Mouse (Mus musculus): ENCODE results near the gene Tgfbr3l.

Gene Tgfbr3l

DNA sequence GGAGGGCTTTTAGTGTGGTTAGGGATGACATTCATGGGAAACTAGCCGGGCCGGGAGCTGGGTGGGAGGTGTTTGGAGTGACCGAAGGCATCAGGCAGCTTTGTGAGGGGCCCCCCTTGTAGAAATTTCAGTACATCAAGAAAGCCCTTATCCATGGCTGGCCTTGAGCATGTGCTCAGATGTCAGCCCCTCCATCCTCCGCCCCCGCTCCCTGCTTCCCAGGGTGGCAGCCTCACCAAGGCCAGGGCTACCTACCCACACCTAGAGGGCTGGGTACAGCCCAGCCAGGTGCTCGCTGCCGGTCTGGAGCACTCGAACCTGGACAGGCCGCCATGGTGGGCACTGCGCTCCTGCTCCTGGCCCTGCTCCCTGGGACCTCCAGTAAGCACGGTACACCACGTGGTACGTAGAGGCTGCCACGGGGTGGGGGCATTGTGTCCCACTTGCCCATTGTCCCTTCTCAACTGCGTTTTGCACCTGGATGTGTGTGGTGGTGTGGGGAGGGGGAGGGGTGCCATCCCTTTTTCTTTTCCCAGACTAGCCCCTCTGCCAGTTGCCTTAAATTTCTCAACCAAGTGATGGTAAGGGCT is at the start of gene Tgfbr3l:
Gene Tgfbr3l, plus strand, starts transcription at position 264 of the 590 bp plus-strand sequence.
- DNase-seq (ENCODE audit: low spot score in 2 of 2): no peak

DNA sequence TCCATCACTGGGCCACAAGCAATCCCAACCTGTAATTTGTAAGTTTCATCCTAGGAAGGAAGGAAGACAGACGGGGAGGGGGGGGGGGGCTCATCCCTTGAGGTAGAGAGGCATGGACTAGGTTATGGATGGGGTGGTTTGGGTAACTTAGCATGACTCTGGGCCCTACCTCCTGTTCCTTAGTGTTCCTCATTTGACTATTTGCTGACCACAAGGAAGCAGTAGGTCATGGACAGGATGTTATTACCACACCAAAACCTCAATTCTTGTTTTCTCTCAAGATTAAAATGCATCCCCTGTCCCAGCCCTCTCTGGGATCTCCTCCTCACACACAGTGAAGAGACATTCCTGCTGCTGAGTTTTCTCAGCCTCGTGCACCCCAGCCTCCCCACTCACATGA is 46.7 kb upstream of the Tgfbr3l start:
- DNase-seq (ENCODE audit: low spot score in 2 of 2): no peak

DNA sequence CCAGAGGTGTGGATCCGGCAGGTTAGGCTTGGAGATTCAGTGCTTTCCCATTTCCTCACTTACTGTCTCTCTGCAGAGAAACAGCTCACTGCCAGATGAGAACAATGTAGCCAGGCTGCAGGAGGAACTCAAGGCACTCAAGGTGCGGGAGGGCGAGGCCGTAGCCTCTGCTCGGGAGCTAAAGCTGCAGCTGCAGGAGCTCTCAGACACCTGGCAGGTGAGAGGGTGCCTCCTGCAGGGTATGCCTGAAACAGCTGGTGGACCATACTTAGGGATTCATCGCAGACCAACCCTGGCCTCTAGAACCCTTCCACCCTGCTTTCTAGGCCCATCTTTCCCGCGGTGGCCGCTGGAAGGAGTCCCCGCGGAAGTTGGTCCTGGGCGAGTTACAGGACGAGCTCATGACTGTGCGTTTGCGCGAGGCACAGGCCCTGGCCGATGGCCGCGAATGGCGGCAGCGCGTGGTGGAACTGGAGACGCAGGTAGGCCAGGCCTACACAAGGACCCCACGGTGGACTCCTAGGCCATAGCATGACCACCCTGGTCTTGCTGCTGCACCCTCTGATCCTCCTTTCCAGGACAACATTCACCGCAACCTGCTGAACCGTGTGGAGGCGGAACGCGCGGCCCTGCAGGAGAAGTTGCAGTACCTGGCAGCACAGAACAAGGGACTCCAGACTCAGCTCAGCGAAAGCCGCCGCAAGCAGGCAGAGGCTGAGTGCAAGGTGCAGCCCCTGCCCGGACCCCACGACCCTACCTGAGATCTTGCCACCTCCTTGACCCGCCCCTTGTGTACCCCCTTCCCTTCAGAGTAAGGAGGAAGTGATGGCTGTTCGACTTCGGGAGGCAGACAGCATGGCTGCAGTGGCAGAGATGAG is 42.5 kb upstream of the Tgfbr3l start:
- no peak for DNase-seq (ENCODE audit: low spot score in 2 of 2)

GRCm38 (mm10) chr8:4206182-4207015 is 41.6 kb upstream of the Tgfbr3l start:
- DNase-seq (ENCODE audit: low spot score in 2 of 2): no peak

DNA sequence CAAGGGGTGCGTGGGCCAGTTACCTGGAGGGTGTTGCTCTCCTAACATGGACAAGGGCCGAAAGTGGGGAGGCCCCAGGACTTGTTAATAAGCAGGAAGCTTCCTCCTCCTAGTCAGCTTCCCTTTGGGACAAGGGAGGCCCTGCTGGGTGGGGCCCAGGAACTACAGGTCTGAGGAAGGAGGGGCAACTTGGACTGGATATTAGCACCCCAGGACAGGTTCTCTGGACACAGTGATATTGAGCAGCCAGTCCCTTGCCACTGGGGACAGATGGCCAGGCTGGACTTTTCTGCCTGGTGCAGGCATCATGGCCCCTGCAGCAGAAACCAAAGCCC is 41.0 kb upstream of the Tgfbr3l start:
- DNase-seq (ENCODE audit: low spot score in 2 of 2): no peak

DNA sequence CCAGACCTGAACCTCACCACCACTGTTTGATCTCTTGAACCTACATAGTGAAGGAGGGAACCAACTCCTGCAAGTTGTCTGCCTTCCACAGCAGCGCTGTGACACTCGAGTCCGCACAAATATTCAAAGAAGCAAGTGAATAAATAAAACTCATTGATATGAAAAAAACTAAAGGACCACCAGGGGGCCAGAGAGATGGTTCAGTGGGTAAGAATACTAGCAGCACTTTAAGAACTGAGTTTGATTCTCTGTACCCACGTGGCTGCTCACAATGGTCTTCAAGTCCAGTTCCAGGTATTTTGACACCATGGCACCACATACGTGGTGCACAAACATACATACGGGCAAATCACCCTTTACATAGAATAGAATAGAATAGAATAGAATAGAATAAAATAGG is 36.9 kb upstream of the Tgfbr3l start:
- no peak for DNase-seq (ENCODE audit: low spot score in 2 of 2)

- no peak for DNase-seq (ENCODE audit: low spot score in 2 of 2)
These were observed 35.2 kb upstream of the Tgfbr3l start for GRCm38 (mm10) chr8:4212809-4213209.

DNA sequence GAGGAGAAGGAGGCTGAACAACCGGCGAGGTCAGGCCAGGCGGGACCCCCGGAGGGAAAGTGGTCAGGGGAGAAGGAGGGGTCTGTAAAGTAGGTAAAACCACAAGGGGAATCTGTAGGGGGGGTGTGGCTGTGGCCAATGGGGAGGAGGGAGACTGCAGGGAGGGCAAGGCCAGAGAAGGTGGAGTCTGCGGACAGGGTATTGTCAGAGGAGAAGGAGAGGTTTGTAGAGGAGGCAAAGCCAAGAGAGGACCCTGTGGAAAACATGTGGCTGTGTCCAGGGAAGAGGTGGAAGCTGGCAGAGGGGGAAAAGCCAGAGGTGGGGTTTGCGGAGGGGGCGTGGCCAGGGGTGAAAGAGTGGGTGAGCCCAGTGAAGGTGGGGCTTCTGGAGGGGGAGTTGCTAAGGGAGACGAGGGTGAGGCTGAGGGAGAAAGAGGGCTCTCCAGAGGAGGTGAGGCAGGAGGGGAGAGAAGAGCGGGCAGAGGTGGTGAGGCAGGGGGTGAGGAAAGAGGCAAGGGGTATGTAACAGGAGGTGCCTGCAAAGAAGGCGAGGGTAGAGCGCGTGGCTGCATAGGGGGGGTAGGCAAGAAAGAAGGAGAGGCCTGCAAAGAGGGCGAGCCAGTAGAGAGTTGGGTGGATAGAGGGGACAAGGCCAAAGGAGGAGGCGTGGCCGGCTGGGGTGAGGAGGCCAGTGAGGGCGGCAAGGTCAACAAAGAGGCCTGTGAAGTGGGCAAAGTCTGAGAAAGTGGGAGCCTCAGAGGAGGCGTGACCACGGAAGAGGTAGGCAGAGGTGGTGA is 34.6 kb upstream of the Tgfbr3l start:
- DNase-seq (ENCODE audit: low spot score in 2 of 2): peak; percentile 57 to 76

DNA sequence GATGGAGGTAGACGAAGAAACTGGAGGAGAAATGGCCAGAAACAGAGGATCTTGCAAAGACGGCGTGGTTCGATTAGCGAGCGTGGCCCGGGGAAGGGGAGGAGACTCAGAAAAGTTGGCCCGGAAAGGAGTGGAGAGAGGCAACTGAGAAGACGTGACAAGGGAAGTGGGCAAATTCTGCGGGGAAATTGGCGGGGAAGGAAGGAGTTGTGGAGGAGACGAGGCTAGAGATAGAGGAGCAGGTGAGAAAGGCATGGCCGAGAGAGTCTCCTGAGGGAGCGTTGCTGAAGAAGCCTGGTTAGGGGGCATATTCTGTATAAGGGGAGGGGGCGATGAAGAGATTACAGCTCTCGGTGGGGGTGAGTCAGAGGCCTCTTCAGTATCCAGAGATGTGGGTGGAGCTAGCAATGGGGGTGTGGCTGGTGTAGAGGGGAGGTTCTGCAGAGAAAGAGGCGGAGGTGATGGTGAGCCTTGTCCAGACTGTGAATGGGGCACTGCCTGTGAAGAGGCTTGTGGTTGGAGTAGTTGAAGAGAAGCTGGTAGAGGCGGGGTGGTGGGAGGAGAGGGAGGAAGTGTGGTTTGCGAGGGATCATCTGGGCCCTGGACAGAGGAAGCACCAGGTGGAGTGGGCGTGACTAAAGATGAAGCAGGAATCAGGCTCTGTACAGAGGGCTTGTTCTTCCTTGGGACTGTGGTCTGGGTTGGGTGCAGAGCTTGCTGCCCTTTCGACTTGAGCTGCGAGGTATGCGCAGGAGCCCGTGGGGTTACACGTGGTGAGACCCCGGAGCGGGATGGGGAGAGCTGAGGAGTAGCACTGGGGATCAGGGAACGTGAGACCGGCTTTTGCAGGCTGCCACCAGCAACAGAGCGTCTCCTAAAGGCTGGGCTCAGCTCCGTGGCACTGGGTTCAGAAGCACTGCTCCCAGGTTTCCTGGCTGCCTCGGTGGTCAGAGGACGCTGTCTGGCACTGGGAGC is 33.7 kb upstream of the Tgfbr3l start:
- DNase-seq (ENCODE audit: low spot score in 2 of 2): peak; percentile 60 to 67

DNA sequence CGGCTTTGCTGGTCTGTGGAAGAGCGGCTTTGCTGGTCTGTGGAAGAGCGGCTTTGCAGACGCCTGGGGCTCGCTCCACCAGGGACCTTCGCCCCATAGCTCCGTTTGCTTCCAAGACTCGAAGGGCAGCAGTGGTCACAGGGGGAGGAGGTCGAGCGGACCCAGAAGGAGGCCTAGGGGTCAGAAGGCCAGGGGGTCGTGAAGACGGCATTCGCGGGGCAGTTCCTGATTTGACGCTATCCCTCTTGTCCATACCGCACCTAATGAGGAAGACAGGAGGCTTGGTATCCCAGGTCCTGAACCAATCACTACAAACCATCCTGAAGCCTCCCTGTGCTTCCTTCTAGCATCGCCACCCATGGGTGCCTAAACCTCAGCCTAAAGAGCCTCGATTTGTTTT is 31.7 kb upstream of the Tgfbr3l start:
- DNase-seq (ENCODE audit: low spot score in 2 of 2): no peak

GRCm38 (mm10) chr8:4216791-4217621 is 31.0 kb upstream of the Tgfbr3l start, which contains the start of gene Prr36:
TSS of gene Prr36 (minus strand) at chr8:4217459.
- no peak for DNase-seq (ENCODE audit: low spot score in 2 of 2)

GRCm38 (mm10) chr8:4219617-4220016 is 28.4 kb upstream of the Tgfbr3l start:
- DNase-seq (ENCODE audit: low spot score in 2 of 2): no peak

- no peak for DNase-seq (ENCODE audit: low spot score in 2 of 2)
These were observed 26.0 kb upstream of the Tgfbr3l start for GRCm38 (mm10) chr8:4222059-4222458.

- DNase-seq (ENCODE audit: low spot score in 2 of 2): no peak
These were observed 21.7 kb upstream of the Tgfbr3l start for GRCm38 (mm10) chr8:4226323-4226722.

DNA sequence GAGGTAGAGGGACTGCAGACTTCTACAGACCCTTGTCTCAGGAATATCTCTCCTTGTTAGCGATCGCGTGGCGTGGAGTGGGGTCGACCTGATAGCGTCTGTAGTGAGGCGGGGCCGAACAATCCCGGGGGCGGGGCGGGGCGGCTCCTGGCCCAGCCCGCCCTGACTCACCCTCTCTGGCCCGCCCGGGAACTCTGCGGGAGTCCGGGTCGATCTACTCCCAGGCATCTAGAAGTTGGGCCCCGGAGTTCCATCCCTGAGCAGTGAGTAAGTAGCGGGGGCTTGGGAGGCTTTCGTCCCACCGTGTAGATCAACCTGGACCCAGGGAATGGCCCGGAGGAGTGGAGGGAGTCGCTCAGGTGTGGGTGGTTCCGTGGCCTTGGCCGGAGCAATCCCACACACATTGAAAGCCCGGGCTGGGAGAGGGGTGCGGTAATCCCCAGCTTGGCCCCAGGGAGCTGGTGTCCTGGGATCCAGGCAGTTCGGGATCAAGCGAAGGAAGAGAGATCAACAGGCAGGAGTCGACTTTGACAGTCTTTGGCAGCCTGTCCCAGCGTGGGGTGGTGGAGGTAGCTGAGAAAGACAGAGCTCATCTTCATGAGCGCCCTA is 21.2 kb upstream of the Tgfbr3l start, which contains the start of gene Lrrc8e:
Gene Lrrc8e, plus strand, starts transcription at position 89 of the 609 bp plus-strand sequence.
- peak; percentile 46 to 70 for DNase-seq (ENCODE audit: low spot score in 2 of 2)

DNA sequence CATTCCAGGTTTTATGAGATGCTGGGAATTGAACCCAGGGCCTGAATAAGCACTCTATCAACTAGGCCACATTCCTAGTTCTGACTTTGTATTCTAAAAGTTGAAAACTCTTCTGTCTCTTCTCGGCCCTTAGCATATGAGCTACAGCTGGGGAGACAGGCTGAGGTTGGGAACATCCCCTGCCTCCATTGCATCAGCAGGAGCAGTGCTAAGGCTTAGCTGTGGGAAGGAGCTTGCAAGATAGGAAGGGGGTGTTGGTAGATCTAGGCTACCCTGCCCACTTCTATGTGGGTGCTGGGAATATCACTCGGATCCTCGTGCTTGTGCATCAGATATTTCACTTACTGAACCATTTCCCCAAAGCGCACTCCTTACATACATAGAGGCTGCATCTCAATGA is 20.1 kb upstream of the Tgfbr3l start:
- no peak for DNase-seq (ENCODE audit: low spot score in 2 of 2)

DNA sequence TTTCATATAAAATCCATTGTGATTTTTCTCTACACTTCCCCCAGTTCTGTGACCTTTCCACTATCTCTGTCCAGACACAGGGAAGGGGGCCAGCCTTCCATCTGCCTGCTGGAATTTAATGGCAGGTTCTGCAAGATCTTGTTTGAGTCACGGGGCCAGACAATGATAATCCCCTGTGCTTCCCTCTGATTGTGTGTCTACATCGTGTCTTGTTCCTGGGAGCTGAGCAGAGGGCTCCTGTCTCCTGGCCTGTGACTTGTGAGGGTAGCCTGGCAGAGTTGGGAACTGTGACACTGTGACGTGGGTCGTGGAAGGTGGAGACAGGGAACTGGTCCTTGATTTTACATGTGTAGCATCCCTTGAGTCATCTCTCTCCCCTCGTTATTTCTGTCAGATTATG is 18.2 kb upstream of the Tgfbr3l start:
- no peak for DNase-seq (ENCODE audit: low spot score in 2 of 2)

GRCm38 (mm10) chr8:4230612-4231351 is 17.2 kb upstream of the Tgfbr3l start:
- DNase-seq (ENCODE audit: low spot score in 2 of 2): peak; percentile 48 to 81
